Mouse (Mus musculus): ENCODE results near the gene Nav2. TPM values are rescaled to one million over a fixed set of nuclear protein-coding genes. Genes with fewer than 3 reads are reported as not detected.

Gene Nav2
- polyA plus RNA-seq, 1 experiment from 2014 or later = 36.1 TPM

GRCm38 (mm10) chr7:49484036-49484744 lies 575.7 kb downstream of the Nav2 start:
- H3K4me3 ChIP-seq (ENCODE audit: low read depth, low read length) = no peak overlapping the region

DNA sequence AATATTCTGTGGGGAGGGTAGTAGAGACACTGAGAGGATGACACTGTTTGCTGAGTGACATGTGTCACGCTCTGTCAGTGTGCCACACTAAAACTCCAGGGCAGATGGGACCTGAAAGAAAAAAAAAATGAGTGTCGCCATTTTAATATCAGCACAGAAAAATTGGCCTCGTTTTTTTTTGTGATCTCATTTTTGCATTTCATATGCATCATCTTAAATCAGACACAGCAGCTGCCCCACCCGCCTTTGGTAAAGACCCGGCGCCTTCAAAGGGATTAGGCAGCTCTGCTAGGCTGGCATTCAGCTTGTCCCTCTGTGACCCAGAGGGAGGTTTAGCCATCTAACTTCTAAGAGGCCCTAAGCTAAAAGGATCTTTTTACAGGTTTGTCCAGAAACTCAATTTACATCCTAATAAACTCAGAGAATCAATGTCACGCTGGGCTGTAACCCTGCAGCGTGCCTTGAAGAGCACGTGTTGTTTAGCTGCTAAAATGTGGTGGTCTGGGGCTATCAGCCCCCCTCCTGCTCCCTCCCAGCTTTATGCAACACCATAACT lies 576.9 kb downstream of the Nav2 start:
- no peak for DNase-seq (ENCODE audit: low spot score)
- 11% methylated on average over 9 of the region's 9 CpGs for WGBS
- ATAC-seq (ENCODE audit: low FRiP score) = 0 out of 2 replicates have a peak, but pooled peaks have one; percentile 15
- no peak overlapping the region for H3K27ac ChIP-seq (ENCODE audit: low read depth, low read length)
- H3K9ac ChIP-seq (ENCODE audit: low read depth, low read length) = no peak overlapping the region
- no peaks in the 10 kb centered on the region for H3K36me3 ChIP-seq (ENCODE audit: control insufficient read depth, insufficient read depth, low read length)
- H3K4me1 ChIP-seq (replicated peaks; ENCODE audit: control insufficient read depth, insufficient read depth, low read length) = peaks cover 7% of the 10 kb centered on the region
- H3K4me2 ChIP-seq (replicated peaks; ENCODE audit: low read depth, low read length) = no peak overlapping the region
- H3K27me3 ChIP-seq (ENCODE audit: control insufficient read depth, insufficient read depth, low read length) = no peaks in the 10 kb centered on the region
- no peak overlapping the region for H3K4me3 ChIP-seq (ENCODE audit: low read depth, low read length)
- H3K9me3 ChIP-seq (ENCODE audit: control insufficient read depth, low read length) = no peaks in the 10 kb centered on the region

More at GRCm38 (mm10) chr7:49484036-49484744, 575.7 kb downstream of the Nav2 start:
- H3K9ac ChIP-seq (ENCODE audit: low read depth, low read length) = no peak overlapping the region
- no peak overlapping the region for H3K27ac ChIP-seq (ENCODE audit: low read depth, low read length)
- no peak overlapping the region for H3K4me2 ChIP-seq (replicated peaks; ENCODE audit: low read depth, low read length)
- H3K36me3 ChIP-seq (ENCODE audit: control insufficient read depth, insufficient read depth, low read length) = no peaks in the 10 kb centered on the region
- WGBS = 11% methylated on average over 11 of the region's 11 CpGs
- H3K27me3 ChIP-seq (ENCODE audit: control insufficient read depth, insufficient read depth, low read length) = no peaks in the 10 kb centered on the region
- no peaks in the 10 kb centered on the region for H3K9me3 ChIP-seq (ENCODE audit: control insufficient read depth, low read length)
- peak; percentile 65; the same call in 1 of the 2 replicates for ATAC-seq (ENCODE audit: low FRiP score)
- H3K4me1 ChIP-seq (replicated peaks; ENCODE audit: control insufficient read depth, insufficient read depth, low read length) = peaks cover 7% of the 10 kb centered on the region
- DNase-seq (ENCODE audit: low spot score) = no peak

- Histone ChIP-seq H3K4me3 (ENCODE audit: low read depth, low read length) (no peak overlapping the region), H3K9me3 (ENCODE audit: control insufficient read depth, low read length) (no peaks in the 10 kb centered on the region), H3K4me1 (replicated peaks; ENCODE audit: control insufficient read depth, insufficient read depth, low read length) (peaks cover 7% of the 10 kb centered on the region), H3K4me2 (replicated peaks; ENCODE audit: low read depth, low read length) (no peak overlapping the region), H3K27ac (ENCODE audit: low read depth, low read length) (no peak overlapping the region), H3K9ac (ENCODE audit: low read depth, low read length) (no peak overlapping the region), H3K36me3 (ENCODE audit: control insufficient read depth, insufficient read depth, low read length) (no peaks in the 10 kb centered on the region), H3K27me3 (ENCODE audit: control insufficient read depth, insufficient read depth, low read length) (no peaks in the 10 kb centered on the region)
- WGBS = 82% methylated on average over 2 of the region's 2 CpGs
- ATAC-seq (ENCODE audit: low FRiP score) = no peak
- DNase-seq (ENCODE audit: low spot score) = no peak
Observed at GRCm38 (mm10) chr7:49487347-49487746, 578.8 kb downstream of the Nav2 start.

GRCm38 (mm10) chr7:49488493-49489087 lies 580.1 kb downstream of the Nav2 start:
- Histone ChIP-seq H3K9me3 (ENCODE audit: control insufficient read depth, low read length) (no peaks in the 10 kb centered on the region), H3K4me3 (ENCODE audit: low read depth, low read length) (no peak overlapping the region), H3K4me1 (replicated peaks; ENCODE audit: control insufficient read depth, insufficient read depth, low read length) (peaks cover 7% of the 10 kb centered on the region), H3K4me2 (replicated peaks; ENCODE audit: low read depth, low read length) (no peak overlapping the region), H3K27me3 (ENCODE audit: control insufficient read depth, insufficient read depth, low read length) (no peaks in the 10 kb centered on the region), H3K36me3 (ENCODE audit: control insufficient read depth, insufficient read depth, low read length) (no peaks in the 10 kb centered on the region), H3K9ac (ENCODE audit: low read depth, low read length) (no peak overlapping the region), H3K27ac (ENCODE audit: low read depth, low read length) (no peak overlapping the region)
- DNase-seq (ENCODE audit: low spot score) = no peak
- no peak for ATAC-seq (ENCODE audit: low FRiP score)
- 69% methylated on average over 4 of the region's 4 CpGs for WGBS

DNA sequence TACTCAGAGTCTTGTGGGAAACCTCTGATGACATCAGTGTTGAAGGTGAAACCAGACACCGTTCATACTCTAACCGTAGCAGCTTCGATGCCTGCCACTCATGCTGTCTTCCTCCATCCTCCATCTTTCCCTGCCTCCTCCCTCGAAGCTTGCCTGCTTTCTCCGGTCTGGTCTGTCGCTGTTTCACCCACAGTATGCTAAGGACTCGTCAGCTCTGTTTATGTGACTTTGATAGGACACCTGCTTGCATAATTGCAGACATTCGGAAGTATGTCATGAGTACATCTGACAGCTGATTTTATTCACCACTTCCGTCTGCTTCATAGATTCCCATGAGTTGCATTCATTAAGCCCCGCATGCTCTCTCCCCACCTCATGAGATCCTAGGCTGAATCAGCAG lies 582.3 kb downstream of the Nav2 start:
- H3K4me1 ChIP-seq (replicated peaks; ENCODE audit: control insufficient read depth, insufficient read depth, low read length) = no peaks in the 10 kb centered on the region; the same call in 1 of the 2 replicates
- H3K36me3 ChIP-seq (ENCODE audit: control insufficient read depth, insufficient read depth, low read length) = no peaks in the 10 kb centered on the region
- H3K4me3 ChIP-seq (ENCODE audit: low read depth, low read length) = no peak overlapping the region
- WGBS = 75% methylated on average over 10 of the region's 10 CpGs
- H3K27ac ChIP-seq (ENCODE audit: low read depth, low read length) = no peak overlapping the region
- ATAC-seq (ENCODE audit: low FRiP score) = no peak
- H3K27me3 ChIP-seq (ENCODE audit: control insufficient read depth, insufficient read depth, low read length) = no peaks in the 10 kb centered on the region
- no peak overlapping the region for H3K9ac ChIP-seq (ENCODE audit: low read depth, low read length)
- DNase-seq (ENCODE audit: low spot score) = no peak
- no peaks in the 10 kb centered on the region for H3K9me3 ChIP-seq (ENCODE audit: control insufficient read depth, low read length)
- H3K4me2 ChIP-seq (replicated peaks; ENCODE audit: low read depth, low read length) = no peak overlapping the region

DNA sequence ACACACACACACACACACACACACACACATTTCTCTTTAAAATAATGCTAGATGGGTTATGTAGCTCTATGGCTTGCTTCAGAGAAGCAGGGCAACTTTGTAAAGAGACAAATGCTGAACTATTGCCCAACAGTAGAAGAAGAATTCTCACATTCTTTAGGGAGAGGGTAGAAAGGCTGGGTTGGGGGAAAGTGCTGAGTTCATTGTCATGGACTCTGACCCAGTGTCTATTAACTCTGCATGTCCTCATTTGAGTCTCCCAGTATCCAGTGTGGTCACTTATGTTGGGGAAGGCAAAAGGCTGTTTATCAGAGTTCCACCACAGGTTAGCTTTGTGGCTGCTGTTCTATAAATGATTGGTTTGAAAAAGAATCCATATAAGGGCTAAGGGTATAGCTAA lies 584.1 kb downstream of the Nav2 start:
- Histone ChIP-seq H3K9ac (ENCODE audit: low read depth, low read length) (no peak overlapping the region), H3K9me3 (ENCODE audit: control insufficient read depth, low read length) (no peaks in the 10 kb centered on the region), H3K36me3 (ENCODE audit: control insufficient read depth, insufficient read depth, low read length) (no peaks in the 10 kb centered on the region), H3K4me1 (replicated peaks; ENCODE audit: control insufficient read depth, insufficient read depth, low read length) (peaks cover 12% of the 10 kb centered on the region), H3K27ac (ENCODE audit: low read depth, low read length) (no peak overlapping the region), H3K27me3 (ENCODE audit: control insufficient read depth, insufficient read depth, low read length) (no peaks in the 10 kb centered on the region), H3K4me2 (replicated peaks; ENCODE audit: low read depth, low read length) (no peak overlapping the region), H3K4me3 (ENCODE audit: low read depth, low read length) (no peak overlapping the region)
- no peak for DNase-seq (ENCODE audit: low spot score)
- no peak for ATAC-seq (ENCODE audit: low FRiP score)

DNA sequence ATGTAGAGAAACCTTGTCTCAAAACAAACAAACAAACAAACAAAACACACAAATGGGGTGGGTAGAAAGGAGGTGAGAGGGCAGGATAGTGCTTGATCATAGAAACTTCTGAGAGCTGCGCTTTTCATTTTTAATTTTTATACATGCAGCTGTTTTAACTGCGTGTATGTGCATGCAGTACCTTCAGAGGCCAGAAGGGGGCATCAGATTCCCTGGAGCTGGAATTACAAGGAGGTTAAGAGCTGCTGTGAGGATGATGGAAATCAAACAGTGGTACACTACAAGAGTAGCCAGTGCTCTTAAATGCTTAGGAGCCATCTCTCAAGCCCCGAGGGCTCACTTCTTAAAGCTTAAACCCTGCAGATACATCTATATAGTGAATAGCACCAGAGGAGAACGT lies 584.7 kb downstream of the Nav2 start:
- WGBS = 82% methylated on average over 4 of the region's 4 CpGs
- Histone ChIP-seq H3K4me3 (ENCODE audit: low read depth, low read length) (no peak overlapping the region), H3K27ac (ENCODE audit: low read depth, low read length) (no peak overlapping the region), H3K27me3 (ENCODE audit: control insufficient read depth, insufficient read depth, low read length) (no peaks in the 10 kb centered on the region), H3K4me2 (replicated peaks; ENCODE audit: low read depth, low read length) (no peak overlapping the region), H3K9me3 (ENCODE audit: control insufficient read depth, low read length) (no peaks in the 10 kb centered on the region), H3K9ac (ENCODE audit: low read depth, low read length) (no peak overlapping the region), H3K36me3 (ENCODE audit: control insufficient read depth, insufficient read depth, low read length) (no peaks in the 10 kb centered on the region), H3K4me1 (replicated peaks; ENCODE audit: control insufficient read depth, insufficient read depth, low read length) (peaks cover 12% of the 10 kb centered on the region)
- DNase-seq (ENCODE audit: low spot score) = peak; percentile 33
- ATAC-seq (ENCODE audit: low FRiP score) = no peak

GRCm38 (mm10) chr7:49494654-49495053 lies 586.1 kb downstream of the Nav2 start:
- Histone ChIP-seq H3K4me1 (replicated peaks; ENCODE audit: control insufficient read depth, insufficient read depth, low read length) (peaks cover 12% of the 10 kb centered on the region), H3K9me3 (ENCODE audit: control insufficient read depth, low read length) (no peaks in the 10 kb centered on the region), H3K9ac (ENCODE audit: low read depth, low read length) (no peak overlapping the region), H3K36me3 (ENCODE audit: control insufficient read depth, insufficient read depth, low read length) (no peaks in the 10 kb centered on the region), H3K27ac (ENCODE audit: low read depth, low read length) (no peak overlapping the region), H3K27me3 (ENCODE audit: control insufficient read depth, insufficient read depth, low read length) (no peaks in the 10 kb centered on the region), H3K4me2 (replicated peaks; ENCODE audit: low read depth, low read length) (no peak overlapping the region), H3K4me3 (ENCODE audit: low read depth, low read length) (no peak overlapping the region)
- DNase-seq (ENCODE audit: low spot score) (no peak), ATAC-seq (ENCODE audit: low FRiP score) (no peak)
- WGBS = 80% methylated on average over 6 of the region's 6 CpGs

GRCm38 (mm10) chr7:49496111-49496510 lies 587.6 kb downstream of the Nav2 start:
- DNase-seq (ENCODE audit: low spot score) (peak; percentile 53), ATAC-seq (ENCODE audit: low FRiP score) (peak; percentile 58)
- 13% methylated on average over 11 of the region's 11 CpGs for WGBS
- Histone ChIP-seq H3K4me3 (ENCODE audit: low read depth, low read length) (no peak overlapping the region), H3K36me3 (ENCODE audit: control insufficient read depth, insufficient read depth, low read length) (no peaks in the 10 kb centered on the region), H3K27ac (ENCODE audit: low read depth, low read length) (peak overlapping the region; percentile 75; the same call in 1 of the 2 replicates), H3K4me2 (replicated peaks; ENCODE audit: low read depth, low read length) (no peak overlapping the region), H3K27me3 (ENCODE audit: control insufficient read depth, insufficient read depth, low read length) (no peaks in the 10 kb centered on the region), H3K9ac (ENCODE audit: low read depth, low read length) (0 out of 2 replicates have a peak overlapping the region, but pooled peaks have one; percentile 15), H3K4me1 (replicated peaks; ENCODE audit: control insufficient read depth, insufficient read depth, low read length) (peaks cover 12% of the 10 kb centered on the region), H3K9me3 (ENCODE audit: control insufficient read depth, low read length) (no peaks in the 10 kb centered on the region)

All from hindbrain, embryonic 11.5 days (tissue).